Mouse (Mus musculus) thymus, adult 2 months (tissue): ENCODE results near the gene Cmtr1.

Experiments
- CTCF ChIP-seq: fragments of 200-500 bp; IDR thresholded peaks from 2 replicates; pipeline ENCODE4 v1.5.1; 2012; ENCODE audit warnings: mild to moderate bottlenecking, control low read depth, low read length, moderate library complexity, borderline replicate concordance; ENCODE audit not compliant: control insufficient read depth, poor library complexity, insufficient read depth; ENCODE audit errors: extremely low read depth
- POLR2A ChIP-seq: fragments of 200-500 bp; IDR thresholded peaks from 2 replicates; pipeline ENCODE4 v1.6.1; 2012; ENCODE audit warnings: mild to moderate bottlenecking, low read length, control low read depth, moderate library complexity; ENCODE audit not compliant: control insufficient read depth, poor library complexity, insufficient read depth; ENCODE audit errors: extremely low read depth

- no peak for TF ChIP-seq CTCF
- TF ChIP-seq POLR2A = no peak
Observed at GRCm38 (mm10) chr17:29719628-29720575, 59.5 kb downstream of the Cmtr1 start.
